Mouse (Mus musculus) CH12.LX (cell line): ENCODE data around the gene Scamp2. TPM values are rescaled to one million over a fixed set of nuclear protein-coding genes. Genes with fewer than 3 reads are reported as not detected.

Source experiments
- DNase-seq: peaks from one replicate; pipeline ENCODE4 v3.0.0-alpha.2; 2013; ENCODE audit errors: extremely low read depth
- H3K27ac ChIP-seq: 2 replicates; pipeline ENCODE4 v1.5.1; 2012; ENCODE audit warnings: low read depth, mild to moderate bottlenecking, control low read depth, moderate library complexity; ENCODE audit not compliant: insufficient read depth
- H3K27me3 ChIP-seq: replicated peaks from 2 replicates; pipeline ENCODE3; 2012; ENCODE audit warnings: inconsistent platforms
- H3K36me3 ChIP-seq, 2 experiments: replicated peaks in 1 of 2; 2 replicates each; pipeline versions ENCODE3 to v1.6.1; 2012; ENCODE audit warnings: inconsistent platforms in 1 of 2, low read length in 1 of 2, mild to moderate bottlenecking in 1 of 2, mixed read lengths in 1 of 2, moderate library complexity in 1 of 2; ENCODE audit not compliant: control insufficient read depth in 1 of 2, insufficient read depth in 1 of 2
- H3K4me1 ChIP-seq, 2 experiments: 2 replicates each; pipeline ENCODE4 v1.6.1; 2012; ENCODE audit warnings: inconsistent platforms in 1 of 2, moderate library complexity in 1 of 2; ENCODE audit not compliant: insufficient read depth in 2 of 2, control insufficient read depth in 1 of 2
- H3K4me2 ChIP-seq: 2 replicates; pipeline ENCODE4 v1.6.1; 2012; ENCODE audit warnings: low read depth, mild to moderate bottlenecking, control low read depth; ENCODE audit not compliant: poor library complexity, insufficient read depth, severe bottlenecking
- H3K4me3 ChIP-seq, 3 experiments: fragments of 150-350 bp in 1 of 3; sonication (generic) in 1 of 3; replicated peaks in 1 of 3; 2 replicates each; pipeline versions ENCODE3 to v1.5.1; 2011 to 2012; ENCODE audit warnings: low read depth in 2 of 3, low read length in 2 of 3, mild to moderate bottlenecking in 2 of 3, moderate library complexity in 2 of 3, control low read depth in 1 of 3, improper control_type of control experiment in 1 of 3, inconsistent platforms in 1 of 3, mixed read lengths in 1 of 3; ENCODE audit not compliant: poor library complexity in 1 of 3
- H3K79me2 ChIP-seq: replicated peaks from 2 replicates; pipeline ENCODE4 v1.6.1; 2012; ENCODE audit warnings: mild to moderate bottlenecking, moderate library complexity; ENCODE audit not compliant: control insufficient read depth, poor library complexity, insufficient read depth, severe bottlenecking; ENCODE audit errors: extremely low read depth
- H3K9ac ChIP-seq: 2 replicates; pipeline ENCODE4 v1.6.1; 2012; ENCODE audit warnings: low read depth, mild to moderate bottlenecking, control low read depth, moderate library complexity; ENCODE audit not compliant: insufficient read depth
- H3K9me3 ChIP-seq: replicated peaks from 2 replicates; pipeline ENCODE3; 2012; ENCODE audit warnings: low read length, inconsistent platforms, mixed read lengths
- BHLHE40 ChIP-seq: IDR thresholded peaks from 2 replicates; pipeline ENCODE4 v1.6.1; 2011; ENCODE audit warnings: mild to moderate bottlenecking, low read depth, low read length, improper control_type of control experiment
- CHD1 ChIP-seq: IDR thresholded peaks from 2 replicates; pipeline ENCODE4 v1.6.1; 2012; ENCODE audit warnings: low read depth, low read length, improper control_type of control experiment, inconsistent platforms
- CHD2 ChIP-seq: IDR thresholded peaks from 2 replicates; pipeline ENCODE4 v1.6.1; 2011; ENCODE audit warnings: low read length, improper control_type of control experiment
- E2F4 ChIP-seq: IDR thresholded peaks from 2 replicates; pipeline ENCODE4 v1.6.1; 2011; ENCODE audit warnings: low read depth, low read length, improper control_type of control experiment; ENCODE audit not compliant: insufficient replicate concordance
- EP300 ChIP-seq: IDR thresholded peaks from 2 replicates; pipeline ENCODE4 v1.6.1; 2011; ENCODE audit warnings: low read length, improper control_type of control experiment
- ETS1 ChIP-seq: conservative IDR thresholded peaks from 2 replicates; pipeline ENCODE4 v1.6.1; 2012; ENCODE audit warnings: low read depth, mild to moderate bottlenecking, inconsistent platforms, low read length, improper control_type of control experiment, moderate library complexity
- GABPA ChIP-seq: IDR thresholded peaks from 2 replicates; pipeline ENCODE4 v1.6.1; 2012; ENCODE audit warnings: low read depth, low read length, improper control_type of control experiment, inconsistent platforms; ENCODE audit not compliant: insufficient replicate concordance
- JUN ChIP-seq: IDR thresholded peaks from 2 replicates; pipeline ENCODE4 v1.6.1; 2011; ENCODE audit warnings: low read depth, mild to moderate bottlenecking, low read length, improper control_type of control experiment, moderate library complexity; ENCODE audit not compliant: insufficient read depth
- JUND ChIP-seq: conservative IDR thresholded peaks from 2 replicates; pipeline ENCODE4 v1.6.1; 2011; ENCODE audit warnings: low read depth, low read length, improper control_type of control experiment
- MAFK ChIP-seq: IDR thresholded peaks from 2 replicates; pipeline ENCODE4 v1.6.1; 2011; ENCODE audit warnings: low read length, improper control_type of control experiment; ENCODE audit not compliant: insufficient replicate concordance
- MAX ChIP-seq: IDR thresholded peaks from 2 replicates; pipeline ENCODE4 v1.6.1; 2011; ENCODE audit warnings: low read length, improper control_type of control experiment
- MAZ ChIP-seq: IDR thresholded peaks from 2 replicates; pipeline ENCODE4 v1.6.1; 2012; ENCODE audit warnings: low read depth, mild to moderate bottlenecking, inconsistent platforms, low read length, improper control_type of control experiment, moderate library complexity
- MEF2A ChIP-seq: IDR thresholded peaks from 2 replicates; pipeline ENCODE4 v1.6.1; 2014; ENCODE audit warnings: low read depth, mild to moderate bottlenecking, inconsistent platforms, low read length, improper control_type of control experiment, borderline replicate concordance
- MXI1 ChIP-seq: IDR thresholded peaks from 2 replicates; pipeline ENCODE4 v1.6.1; 2011; ENCODE audit warnings: mild to moderate bottlenecking, low read depth, low read length, improper control_type of control experiment
- MYC ChIP-seq: IDR thresholded peaks from 2 replicates; pipeline ENCODE4 v1.6.1; 2011; ENCODE audit warnings: low read depth, mild to moderate bottlenecking, improper control_type of control experiment, low read length
- NELFE ChIP-seq: IDR thresholded peaks from 2 replicates; pipeline ENCODE4 v1.6.1; 2011; ENCODE audit warnings: low read depth, low read length, improper control_type of control experiment
- PAX5 ChIP-seq: IDR thresholded peaks from 2 replicates; pipeline ENCODE4 v1.6.1; 2012; ENCODE audit warnings: low read length, inconsistent platforms, mixed read lengths
- POLR2A ChIP-seq: IDR thresholded peaks from 2 replicates; pipeline ENCODE4 v1.6.1; 2011; ENCODE audit warnings: low read depth, mild to moderate bottlenecking, improper control_type of control experiment, low read length
- POLR2AphosphoS2 ChIP-seq: IDR thresholded peaks from 2 replicates; pipeline ENCODE4 v1.6.1; 2011; ENCODE audit warnings: low read depth, low read length, improper control_type of control experiment
- RCOR1 ChIP-seq: conservative IDR thresholded peaks from 2 replicates; pipeline ENCODE4 v1.6.1; 2012; ENCODE audit warnings: low read depth, mild to moderate bottlenecking, inconsistent platforms, low read length, improper control_type of control experiment
- SIN3A ChIP-seq: IDR thresholded peaks from 2 replicates; pipeline ENCODE4 v1.6.1; 2012; ENCODE audit warnings: low read length, improper control_type of control experiment, inconsistent platforms
- SMC3 ChIP-seq: IDR thresholded peaks from 2 replicates; pipeline ENCODE4 v1.6.1; 2011; ENCODE audit warnings: low read depth, low read length, improper control_type of control experiment
- TBP ChIP-seq: conservative IDR thresholded peaks from 2 replicates; pipeline ENCODE4 v1.6.1; 2011; ENCODE audit warnings: low read depth, low read length, improper control_type of control experiment
- TCF12 ChIP-seq: IDR thresholded peaks from 2 replicates; pipeline ENCODE4 v1.6.1; 2014; ENCODE audit warnings: low read depth, mild to moderate bottlenecking, inconsistent platforms, low read length, improper control_type of control experiment
- UBTF ChIP-seq: IDR thresholded peaks from 2 replicates; pipeline ENCODE4 v1.6.1; 2012; ENCODE audit warnings: low read depth, mild to moderate bottlenecking, inconsistent platforms, low read length, improper control_type of control experiment, moderate library complexity
- USF1 ChIP-seq: IDR thresholded peaks from 2 replicates; pipeline ENCODE4 v1.6.1; 2014; ENCODE audit warnings: low read depth, mild to moderate bottlenecking, inconsistent platforms, low read length, improper control_type of control experiment
- ZKSCAN1 ChIP-seq: IDR thresholded peaks from 2 replicates; pipeline ENCODE4 v1.6.1; 2012; ENCODE audit warnings: low read depth, inconsistent platforms, low read length, improper control_type of control experiment, borderline replicate concordance
- ZMIZ1 ChIP-seq: IDR thresholded peaks from 2 replicates; pipeline ENCODE4 v1.6.1; 2012; ENCODE audit warnings: low read depth, mild to moderate bottlenecking, inconsistent platforms, low read length, improper control_type of control experiment
- ZNF384 ChIP-seq: IDR thresholded peaks from 2 replicates; pipeline ENCODE4 v1.6.1; 2012; ENCODE audit warnings: low read depth, low read length, improper control_type of control experiment, inconsistent platforms
- dilution Hi-C: fragments of 300-500 bp; cut with MboI; formaldehyde crosslinking; loops from 2 replicates; pipeline ENCODE4 v1.14.3; 2020; ENCODE audit warnings: low sequenced_read_pairs; ENCODE audit not compliant: extremely low pct_unique_long_range_greater_than_20kb, extremely low pct_ligation_motif_present
- in situ Hi-C: fragments of 300-500 bp; cut with MboI; formaldehyde crosslinking; loops from 3 replicates; pipeline ENCODE4 v1.14.3; 2019; ENCODE audit warnings: low sequenced_read_pairs, low pct_ligation_motif_present, low pct_unique_long_range_greater_than_20kb, mixed read lengths
- polyA plus RNA-seq: library from polyadenylated mRNA; unstranded; fragments of >175 nt; gene quantifications from 2 replicates; pipeline ENCODE4 v1.2.1, GENCODE M21; 2012; ENCODE audit warnings: low read depth; ENCODE audit not compliant: insufficient read length
- total RNA-seq, 2 experiments: library from RNA; depleted of rRNA; stranded (reverse); fragments of 300-350 nt in 1 of 2; fragments of >200 nt in 1 of 2; gene quantifications; 2 replicates each; pipeline ENCODE4 v1.2.3; 2012 to 2014

The Scamp2 gene
- total and polyA plus RNA-seq, 3 experiments = 46.4 to 91.6 (median 52.2) TPM

- DNase-seq = no peak
- peaks cover 28 to 45% of the 10 kb centered on the region in 2 experiments for H3K36me3 ChIP-seq
Observed at GRCm38 (mm10) chr9:57564609-57565008, 3.9 kb downstream of the Scamp2 start.

GRCm38 (mm10) chr9:57565741-57566221, 5.0 kb downstream of the Scamp2 start:
- Histone ChIP-seq H3K9me3 (no peaks in the 10 kb centered on the region), H3K79me2 (peaks cover 66% of the 10 kb centered on the region), H3K27me3 (no peaks in the 10 kb centered on the region), H3K4me1 (peaks cover 15 to 47% of the 10 kb centered on the region in 2 experiments)
- TF ChIP-seq SMC3 = no peak
- no peak for TF ChIP-seq SIN3A
- TF ChIP-seq POLR2AphosphoS2 = no peak
- no peak for TF ChIP-seq BHLHE40
- no peak for TF ChIP-seq TCF12
- no peak for TF ChIP-seq TBP
- TF ChIP-seq MAZ = no peak
- no peak for TF ChIP-seq USF1
- TF ChIP-seq ZMIZ1 = no peak
- TF ChIP-seq MXI1 = no peak
- no peak for TF ChIP-seq EP300
- no peak for TF ChIP-seq PAX5
- no peak for TF ChIP-seq MAX
- no peak for TF ChIP-seq GABPA
- TF ChIP-seq POLR2A = no peak
- TF ChIP-seq MAFK = no peak
- TF ChIP-seq ZKSCAN1 = no peak
- no peak for TF ChIP-seq JUN
- no peak for TF ChIP-seq JUND
- no peak for TF ChIP-seq CHD1
- TF ChIP-seq, all 38 proteins: peak for 0
- in situ Hi-C loops = no loop called here
- dilution Hi-C loops = no loop called here
- DNase-seq = no peak
- Histone ChIP-seq H3K4me2 (no peak overlapping the region), H3K36me3 (peaks cover 36 to 55% of the 10 kb centered on the region in 2 experiments), H3K4me3 (no peak overlapping the region), H3K27ac (no peak overlapping the region), H3K9ac (no peak overlapping the region)

More at GRCm38 (mm10) chr9:57564609-57565008, 3.9 kb downstream of the Scamp2 start:
- H3K4me2 ChIP-seq = no peak overlapping the region
- H3K27me3 ChIP-seq = no peaks in the 10 kb centered on the region
- no peak overlapping the region for H3K27ac ChIP-seq
- peaks cover 15 to 56% of the 10 kb centered on the region in 2 experiments for H3K4me1 ChIP-seq
- 0 out of 2 replicates have a peak, but pooled peaks have one; percentile 57 for TF ChIP-seq MAFK
- no peak for TF ChIP-seq CHD2
- TF ChIP-seq MEF2A = no peak
- no peak for TF ChIP-seq NELFE
- no peak for TF ChIP-seq EP300
- TF ChIP-seq RCOR1 = no peak
- no peak for TF ChIP-seq TCF12
- no peak for TF ChIP-seq USF1
- no peak for TF ChIP-seq MAZ
- TF ChIP-seq ETS1 = no peak
- no peak for TF ChIP-seq UBTF
- no peak for TF ChIP-seq E2F4
- peak; percentile 68 for TF ChIP-seq ZNF384
- no peak for TF ChIP-seq MYC
- H3K9me3 ChIP-seq = no peaks in the 10 kb centered on the region
- peaks cover 66% of the 10 kb centered on the region for H3K79me2 ChIP-seq
- no peak overlapping the region for H3K4me3 ChIP-seq
- dilution Hi-C loops (no loop called here), in situ Hi-C loops (no loop called here)
- no peak overlapping the region for H3K9ac ChIP-seq
